Mouse (Mus musculus) liver, adult (tissue): ENCODE measurements at regions not wholly inside any gene's neighbourhood (a gene's known extent, or its start where the extent isn't known, plus 50 kb on each side); places are given as distances from the start of the nearest gene placed in this dataset.
A peak's percentile ranks its signal among the peaks of the same experiment; 100 is the strongest.

Source experiments
- GATA4 ChIP-seq: IDR thresholded peaks from 2 replicates; pipeline ENCODE4 v1.6.1; 2014; ENCODE audit warnings: mild to moderate bottlenecking, low read length; ENCODE audit not compliant: insufficient replicate concordance

GRCm38 (mm10) chr3:131056893-131057660 lies 53.2 kb upstream of the Lef1 start:
- no peak for TF ChIP-seq GATA4

GRCm38 (mm10) chr3:131054241-131054972 lies 55.9 kb upstream of the Lef1 start:
- no peak for TF ChIP-seq GATA4

- TF ChIP-seq GATA4, result no peak
Observed at GRCm38 (mm10) chr3:131047716-131048115, 62.6 kb upstream of the Lef1 start.

- TF ChIP-seq GATA4, result no peak
Observed at GRCm38 (mm10) chr3:131046412-131046811, 63.9 kb upstream of the Lef1 start.

GRCm38 (mm10) chr3:131040214-131040825 lies 70.0 kb upstream of the Lef1 start:
- TF ChIP-seq GATA4, result no peak

GRCm38 (mm10) chr3:131037095-131037494 lies 73.2 kb upstream of the Lef1 start:
- no peak for TF ChIP-seq GATA4

- no peak for TF ChIP-seq GATA4
Observed at GRCm38 (mm10) chr3:131034774-131035173, 75.5 kb upstream of the Lef1 start.

- no peak for TF ChIP-seq GATA4
Observed at GRCm38 (mm10) chr3:131026336-131026735, 83.9 kb upstream of the Lef1 start.

GRCm38 (mm10) chr3:131019163-131019956 lies 90.9 kb upstream of the Lef1 start:
- TF ChIP-seq GATA4, result no peak

- TF ChIP-seq GATA4, result no peak
Observed at GRCm38 (mm10) chr3:131017899-131018298, 92.4 kb upstream of the Lef1 start.

- TF ChIP-seq GATA4, result no peak
Observed at GRCm38 (mm10) chr3:131016104-131016503, 94.2 kb upstream of the Lef1 start.

- TF ChIP-seq GATA4, result no peak
Observed at GRCm38 (mm10) chr3:131014092-131014716, 96.1 kb upstream of the Lef1 start.

- TF ChIP-seq GATA4, result no peak
Observed at GRCm38 (mm10) chr3:131000701-131001100, 109.6 kb upstream of the Lef1 start.

GRCm38 (mm10) chr3:131000252-131000651 lies 110.0 kb upstream of the Lef1 start:
- peak; percentile 54 for TF ChIP-seq GATA4

- no peak for TF ChIP-seq GATA4
Observed at GRCm38 (mm10) chr3:130999818-131000217, 110.5 kb upstream of the Lef1 start.
